Mouse (Mus musculus) kidney, embryonic 15.5 days (tissue): ENCODE measurements around the gene Tmem167b. TPM values are rescaled to one million over a fixed set of nuclear protein-coding genes. Genes with fewer than 3 reads are reported as not detected.

Experiments used
- ATAC-seq: fragments of 200-750 bp; cut with Nextera tagmentation; replicated peaks from 2 replicates; pipeline ENCODE4 v1.8.0; 2017; ENCODE audit warnings: moderate TSS enrichment; ENCODE audit not compliant: low FRiP score
- H3K27ac ChIP-seq: fragments of 300-500 bp; sonication (generic); 2 replicates; pipeline ENCODE4 v1.5.1; 2015; ENCODE audit warnings: mild to moderate bottlenecking, inconsistent platforms
- H3K27me3 ChIP-seq: fragments of 300-500 bp; sonication (generic); 2 replicates; pipeline ENCODE4 v1.6.1; 2015; ENCODE audit warnings: inconsistent platforms
- H3K36me3 ChIP-seq: fragments of 300-500 bp; sonication (generic); 2 replicates; pipeline ENCODE4 v1.6.1; 2015; ENCODE audit warnings: inconsistent platforms
- H3K4me1 ChIP-seq: fragments of 300-500 bp; sonication (generic); 2 replicates; pipeline ENCODE4 v1.6.1; 2015; ENCODE audit warnings: inconsistent platforms
- H3K4me2 ChIP-seq: fragments of 300-500 bp; sonication (generic); 2 replicates; pipeline ENCODE4 v1.6.1; 2015; ENCODE audit warnings: moderate library complexity, mild to moderate bottlenecking, inconsistent platforms
- H3K4me3 ChIP-seq: fragments of 300-500 bp; sonication (generic); replicated peaks from 2 replicates; pipeline ENCODE4 v1.5.1; 2015; ENCODE audit warnings: mild to moderate bottlenecking, inconsistent platforms
- H3K9ac ChIP-seq: fragments of 300-500 bp; sonication (generic); 2 replicates; pipeline ENCODE4 v1.6.1; 2015; ENCODE audit warnings: mild to moderate bottlenecking, inconsistent platforms
- H3K9me3 ChIP-seq: fragments of 300-500 bp; sonication (generic); replicated peaks from 2 replicates; pipeline ENCODE4 v1.6.1; 2016; ENCODE audit warnings: inconsistent platforms
- WGBS: fragments of 180-500 bp; shearing (Covaris S2); methylation state at CpG from one replicate; pipeline ENCODE4 v1.1.7; 2015; ENCODE audit warnings: mixed read lengths; 5-methylcytosine and 5-hydroxymethylcytosine counted together
- polyA plus RNA-seq: library from polyadenylated mRNA; unstranded; fragments of >200 nt; fragmentation: Nextera tagmentation; extraction: Ambion mirVana; gene quantifications from 2 replicates; pipeline ENCODE4 v1.2.1, GENCODE M21; 2015

The Tmem167b gene
- polyA plus RNA-seq, result 34.0 and 35.6 TPM in 2 replicates

DNA sequence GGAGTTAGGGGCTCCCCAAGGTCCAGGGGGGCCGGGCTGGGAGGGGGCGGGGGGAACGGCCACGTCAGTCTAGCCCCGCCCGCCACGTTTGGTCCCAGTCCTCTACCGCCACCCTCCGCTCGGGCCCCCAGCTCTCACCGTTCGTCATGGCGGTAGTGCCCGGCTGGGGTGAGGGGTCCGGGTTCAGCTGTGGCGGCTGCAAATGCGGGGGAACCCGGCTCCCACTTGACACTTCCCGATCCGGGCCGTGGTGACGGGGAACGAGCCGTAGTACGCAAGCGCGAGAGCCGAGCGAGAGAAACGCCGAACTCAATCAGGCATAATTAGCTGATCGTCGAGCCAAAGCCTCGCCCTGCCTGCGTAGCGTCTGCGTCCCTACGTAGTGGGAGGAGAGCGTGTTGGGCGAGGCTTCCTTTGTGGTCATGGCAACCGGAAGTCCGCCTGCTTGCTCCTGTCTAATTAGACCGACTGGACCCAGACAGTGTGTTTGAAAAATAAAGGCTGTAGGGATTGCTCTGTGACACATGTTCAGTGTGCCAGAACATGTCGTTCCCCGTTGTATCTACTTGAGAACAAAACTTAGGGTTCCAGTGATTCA lies at the start of gene Tmem167b:
Tmem167b (minus strand) TSS at position 334 of the 598 bp plus-strand sequence.
- WGBS, result under 1% methylated on average over 45 of the region's 45 CpGs
- peak within 1 kb of the TSS; percentile 91 for H3K27ac ChIP-seq
- peak within 1 kb of the TSS; percentile 88 for H3K4me2 ChIP-seq
- peak within 1 kb of the TSS; percentile 69 for H3K9ac ChIP-seq
- H3K4me3 ChIP-seq, result peak within 1 kb of the TSS; percentile 75
- H3K9me3 ChIP-seq, result no peaks in the 10 kb centered on the region
- H3K36me3 ChIP-seq, result peaks cover 30% of the 10 kb centered on the region
- peak; percentile 97 for ATAC-seq
- H3K4me1 ChIP-seq, result peaks cover 19% of the 10 kb centered on the region
- no peaks in the 10 kb centered on the region for H3K27me3 ChIP-seq

DNA sequence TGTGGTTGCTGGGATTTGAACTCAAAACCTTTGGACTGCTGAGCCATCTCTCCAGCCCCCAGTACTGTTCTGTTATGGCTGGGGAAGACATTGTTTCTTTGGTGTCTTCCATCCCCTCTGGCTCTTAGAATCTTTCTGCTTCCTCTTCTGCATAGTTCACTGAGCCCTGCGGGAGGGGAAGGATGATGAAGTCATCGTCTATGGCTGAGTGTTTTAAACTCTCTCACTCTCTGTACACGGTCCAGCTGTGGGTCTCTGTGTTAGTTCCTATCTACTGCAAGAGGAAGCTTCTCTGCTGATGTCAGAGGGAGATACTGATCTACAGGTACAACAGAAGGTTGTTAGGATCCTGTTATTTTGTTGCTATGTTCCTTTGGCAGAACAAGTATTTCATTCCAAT lies 46.6 kb upstream of the Tmem167b start:
- H3K36me3 ChIP-seq, result peaks cover 7% of the 10 kb centered on the region; the same call in 1 of the 2 replicates
- no peak overlapping the region for H3K27ac ChIP-seq
- no peak overlapping the region for H3K4me3 ChIP-seq
- WGBS, result 58% methylated on average over 3 of the region's 3 CpGs
- no peaks in the 10 kb centered on the region for H3K9me3 ChIP-seq
- no peaks in the 10 kb centered on the region for H3K27me3 ChIP-seq
- no peak for ATAC-seq
- no peaks in the 10 kb centered on the region for H3K4me1 ChIP-seq
- no peak overlapping the region for H3K4me2 ChIP-seq
- H3K9ac ChIP-seq, result no peak overlapping the region

- Histone ChIP-seq H3K27ac (peak overlapping the region; percentile 85), H3K36me3 (no peaks in the 10 kb centered on the region), H3K9me3 (no peaks in the 10 kb centered on the region), H3K9ac (peak overlapping the region; percentile 68), H3K4me2 (peak overlapping the region; percentile 98), H3K4me3 (peak overlapping the region; percentile 79), H3K27me3 (no peaks in the 10 kb centered on the region), H3K4me1 (peaks cover 9% of the 10 kb centered on the region; the same call in 1 of the 2 replicates)
- WGBS, result under 1% methylated on average over 61 of the region's 61 CpGs
- ATAC-seq, result peak; percentile 85
Observed at GRCm38 (mm10) chr3:108591530-108592522, 29.6 kb upstream of the Tmem167b start.

DNA sequence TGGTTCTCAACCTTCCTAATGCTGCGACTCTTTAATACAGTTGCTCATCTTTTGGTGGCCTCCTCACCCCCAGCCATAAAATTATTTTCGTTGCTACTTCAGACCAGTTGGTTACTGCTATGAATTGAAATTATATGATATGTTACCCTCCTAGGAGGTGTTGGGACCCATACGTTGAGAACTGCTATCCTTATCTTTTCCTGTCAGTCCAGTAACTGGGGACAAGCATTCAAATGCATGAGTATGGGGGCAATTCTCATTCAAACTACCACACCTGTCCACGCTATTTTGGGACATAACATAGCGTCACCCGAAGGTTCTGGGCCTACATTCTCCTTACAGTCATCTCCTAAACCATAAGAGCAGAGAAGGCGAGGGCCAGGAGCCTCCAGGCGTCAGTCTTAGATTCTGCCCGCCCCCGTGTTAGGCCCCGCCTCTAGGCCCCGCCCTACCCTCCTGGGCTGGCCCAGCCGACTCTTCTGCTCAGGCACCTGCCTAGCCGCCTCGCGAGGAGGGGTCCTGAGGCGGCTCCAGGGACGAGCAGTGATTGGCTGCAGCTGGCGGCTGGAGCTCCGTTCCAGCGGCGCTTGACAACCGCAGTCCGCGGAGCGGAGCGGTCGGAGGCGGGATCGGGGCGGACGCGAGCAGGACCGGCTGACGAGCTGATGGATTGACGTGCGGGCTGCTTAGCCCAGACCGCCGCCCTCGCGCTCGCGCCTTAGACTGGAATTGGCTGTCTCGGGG lies 28.7 kb upstream of the Tmem167b start, which contains the start of gene Wdr47:
Wdr47 (plus strand) TSS at position 494 of the 744 bp plus-strand sequence.
- no peaks in the 10 kb centered on the region for H3K9me3 ChIP-seq
- WGBS, result 6% methylated on average over 44 of the region's 44 CpGs
- peak within 1 kb of the TSS; percentile 98 for H3K4me2 ChIP-seq
- peak; percentile 99 for ATAC-seq
- peak within 1 kb of the TSS; percentile 85 for H3K27ac ChIP-seq
- H3K27me3 ChIP-seq, result no peaks in the 10 kb centered on the region
- peaks cover 9% of the 10 kb centered on the region; the same call in 1 of the 2 replicates for H3K4me1 ChIP-seq
- peak within 1 kb of the TSS; percentile 68 for H3K9ac ChIP-seq
- H3K4me3 ChIP-seq, result peak within 1 kb of the TSS; percentile 79
- no peaks in the 10 kb centered on the region for H3K36me3 ChIP-seq

- no peak for ATAC-seq
Observed at GRCm38 (mm10) chr3:108588446-108588845, 26.2 kb upstream of the Tmem167b start.

GRCm38 (mm10) chr3:108584580-108584979 lies 22.3 kb upstream of the Tmem167b start:
- H3K27ac ChIP-seq, result no peak overlapping the region
- H3K9ac ChIP-seq, result no peak overlapping the region
- ATAC-seq, result no peak
- WGBS, result 78% methylated on average over 4 of the region's 4 CpGs
- no peaks in the 10 kb centered on the region for H3K9me3 ChIP-seq
- no peak overlapping the region for H3K4me3 ChIP-seq
- no peak overlapping the region for H3K4me2 ChIP-seq
- H3K27me3 ChIP-seq, result no peaks in the 10 kb centered on the region
- H3K4me1 ChIP-seq, result no peaks in the 10 kb centered on the region
- peaks cover 8% of the 10 kb centered on the region; the same call in 1 of the 2 replicates for H3K36me3 ChIP-seq

More at GRCm38 (mm10) chr3:108588446-108588845, 26.2 kb upstream of the Tmem167b start:
- Histone ChIP-seq H3K9ac (no peak overlapping the region), H3K9me3 (no peaks in the 10 kb centered on the region), H3K4me1 (peaks cover 9% of the 10 kb centered on the region; the same call in 1 of the 2 replicates), H3K36me3 (no peaks in the 10 kb centered on the region), H3K4me3 (no peak overlapping the region), H3K4me2 (no peak overlapping the region), H3K27ac (no peak overlapping the region), H3K27me3 (no peaks in the 10 kb centered on the region)
- WGBS, result 59% methylated on average over 2 of the region's 2 CpGs

- Histone ChIP-seq H3K9me3 (no peaks in the 10 kb centered on the region), H3K27ac (no peak overlapping the region), H3K27me3 (no peaks in the 10 kb centered on the region), H3K4me1 (peaks cover 14% of the 10 kb centered on the region), H3K4me2 (no peak overlapping the region), H3K4me3 (no peak overlapping the region), H3K9ac (no peak overlapping the region), H3K36me3 (peaks cover 9% of the 10 kb centered on the region; the same call in 1 of the 2 replicates)
- WGBS, result 89% methylated on average over 5 of the region's 5 CpGs
- no peak for ATAC-seq
Observed at GRCm38 (mm10) chr3:108574018-108574417, 11.8 kb upstream of the Tmem167b start.

DNA sequence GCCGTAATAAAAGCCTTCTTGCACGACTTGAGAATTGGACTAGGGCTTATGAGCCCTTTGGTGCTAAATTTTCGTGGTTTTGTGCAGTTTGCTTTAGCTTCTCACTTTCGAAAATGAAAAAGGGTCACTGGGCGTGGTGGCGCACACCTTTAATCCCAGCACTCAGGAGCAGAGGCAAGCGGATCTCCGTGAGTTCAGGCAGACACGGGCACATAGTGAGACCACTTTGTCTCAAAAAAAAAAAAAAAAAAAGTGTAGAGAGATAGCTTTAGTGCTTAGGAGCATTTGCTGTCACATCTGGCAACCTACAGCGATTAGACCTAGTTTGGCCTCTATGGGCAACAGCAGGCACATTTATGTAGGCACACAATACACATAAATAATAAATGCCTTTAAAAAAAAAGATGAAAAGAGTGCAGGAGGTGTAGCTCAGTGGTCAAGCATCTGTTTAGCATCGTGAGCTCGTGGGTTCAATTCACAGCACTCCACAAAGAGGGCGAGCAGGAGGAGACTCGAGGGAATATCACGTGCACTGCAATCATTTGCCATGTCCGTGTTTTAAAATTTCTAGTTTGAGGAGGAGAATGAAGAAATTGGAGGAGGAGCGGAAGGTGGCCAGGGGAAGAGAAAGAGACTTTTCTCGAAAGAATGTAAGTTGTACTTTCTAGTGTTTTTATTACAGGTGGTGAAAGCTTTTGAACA lies 10.2 kb upstream of the Tmem167b start:
- H3K27ac ChIP-seq, result no peak overlapping the region
- 42% methylated on average over 18 of the region's 18 CpGs for WGBS
- H3K27me3 ChIP-seq, result no peaks in the 10 kb centered on the region
- H3K9me3 ChIP-seq, result no peaks in the 10 kb centered on the region
- H3K4me1 ChIP-seq, result peaks cover 14% of the 10 kb centered on the region
- H3K4me3 ChIP-seq, result peak overlapping the region; percentile 71
- peak overlapping the region; percentile 72 for H3K4me2 ChIP-seq
- no peak for ATAC-seq
- H3K9ac ChIP-seq, result peak overlapping the region; percentile 75
- H3K36me3 ChIP-seq, result 0 out of 2 replicates have a peak, but pooled peaks cover 3% of the 10 kb centered on the region

- peak within 1 kb of the TSS; percentile 71 for H3K27ac ChIP-seq
- peak within 1 kb of the TSS; percentile 71 for H3K4me3 ChIP-seq
- peaks cover 14% of the 10 kb centered on the region for H3K4me1 ChIP-seq
- WGBS, result under 1% methylated on average over 42 of the region's 42 CpGs
- peak within 1 kb of the TSS; percentile 72 for H3K4me2 ChIP-seq
- H3K9me3 ChIP-seq, result no peaks in the 10 kb centered on the region
- peak within 1 kb of the TSS; percentile 75 for H3K9ac ChIP-seq
- no peaks in the 10 kb centered on the region for H3K27me3 ChIP-seq
- peak; percentile 99 for ATAC-seq
- 0 out of 2 replicates have a peak, but pooled peaks cover 3% of the 10 kb centered on the region for H3K36me3 ChIP-seq
Observed at GRCm38 (mm10) chr3:108571443-108572294, 9.4 kb upstream of the Tmem167b start, which contains the start of gene Taf13. Taf13 (plus strand) TSS chr3:108571698.

DNA sequence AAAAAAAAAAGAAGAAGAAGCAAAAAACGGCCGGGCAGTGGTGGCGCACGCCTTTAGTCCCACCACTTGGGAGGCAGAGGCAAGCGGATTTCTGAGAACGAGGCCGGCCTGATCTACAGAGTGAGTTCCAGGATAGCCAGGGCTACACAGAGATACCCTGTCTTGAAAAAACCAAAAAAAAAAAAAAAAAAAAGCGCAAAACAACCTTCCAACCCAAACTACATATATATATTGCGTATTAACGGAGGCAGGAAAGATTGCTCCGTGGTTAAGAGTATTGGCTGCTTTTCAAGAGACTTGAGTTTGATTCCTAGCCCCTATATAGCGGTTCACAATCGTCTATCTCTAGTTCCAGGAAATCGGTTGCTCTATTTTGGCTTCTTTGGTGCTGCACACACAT lies 8.5 kb upstream of the Tmem167b start:
- Histone ChIP-seq H3K4me2 (peak overlapping the region; percentile 72), H3K27me3 (no peaks in the 10 kb centered on the region), H3K36me3 (no peaks in the 10 kb centered on the region), H3K9me3 (no peaks in the 10 kb centered on the region), H3K9ac (no peak overlapping the region), H3K27ac (no peak overlapping the region), H3K4me1 (peaks cover 14% of the 10 kb centered on the region), H3K4me3 (peak overlapping the region; percentile 71)
- no peak for ATAC-seq
- 88% methylated on average over 14 of the region's 14 CpGs for WGBS
